Mouse (Mus musculus) kidney, postnatal 4 days (tissue): ENCODE data around the gene Sfi1.
"Not testable (repeated sequence)": the region's sequence is repeated elsewhere in the genome, so short reads cannot be mapped to it uniquely, and the experiment has no call there.

ENCODE experiments used
- DNase-seq, 2 experiments: peaks; one replicate each; pipeline ENCODE4 v3.0.0; 2021; ENCODE audit warnings: mixed read lengths in 2 of 2

The Sfi1 gene

GRCm38 (mm10) chr11:3173425-3174318, 19.6 kb downstream of the Sfi1 start:
- DNase-seq: peak; percentile 62 to 64

- not testable (repeated sequence) for DNase-seq
Measured at GRCm38 (mm10) chr11:3172526-3172925, 20.7 kb downstream of the Sfi1 start.

DNA sequence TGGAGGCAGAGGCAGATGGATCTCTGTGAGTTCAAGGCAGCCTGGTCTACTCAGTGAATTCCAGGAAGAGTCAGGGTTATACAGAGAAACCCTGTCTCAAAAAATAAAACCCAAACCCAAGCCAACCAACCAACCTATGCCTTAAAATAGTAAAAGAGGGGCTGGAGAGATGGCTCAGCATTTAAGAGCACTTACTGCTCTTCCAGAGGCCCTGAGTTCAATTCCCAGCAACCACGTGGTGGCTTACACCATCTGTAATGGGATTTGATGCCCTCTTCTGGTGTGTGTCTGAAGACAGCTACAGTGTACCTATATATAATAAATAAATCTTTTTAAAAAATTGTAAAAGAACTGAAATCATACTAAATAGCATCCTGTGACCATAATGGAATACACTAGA, 21.3 kb downstream of the Sfi1 start:
- peak; percentile 27 to 31 for DNase-seq

GRCm38 (mm10) chr11:3169042-3169441, 24.2 kb downstream of the Sfi1 start:
- peak; percentile 22 to 40 for DNase-seq

GRCm38 (mm10) chr11:3167571-3168001, 25.7 kb downstream of the Sfi1 start:
- peak; percentile 30 to 34 for DNase-seq

DNA sequence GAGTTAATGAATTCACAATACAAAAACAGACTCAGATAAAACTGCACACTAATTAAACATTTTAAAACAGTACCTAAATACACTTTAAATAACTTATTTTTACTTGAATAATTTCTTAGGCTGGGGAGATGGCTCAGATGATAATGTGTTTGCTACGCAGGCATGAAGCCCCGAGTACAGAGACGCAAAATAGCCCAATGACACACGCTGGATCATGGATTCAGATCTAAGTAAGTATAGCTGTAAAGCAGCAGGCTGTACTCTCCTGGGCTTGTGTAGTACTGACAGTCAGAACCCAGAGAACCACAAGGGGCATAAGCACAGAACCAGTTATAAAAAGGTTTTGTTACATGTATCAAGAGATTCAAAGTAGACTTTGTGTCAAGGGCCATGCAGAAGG, 26.1 kb downstream of the Sfi1 start:
- DNase-seq: not testable (repeated sequence)

DNA sequence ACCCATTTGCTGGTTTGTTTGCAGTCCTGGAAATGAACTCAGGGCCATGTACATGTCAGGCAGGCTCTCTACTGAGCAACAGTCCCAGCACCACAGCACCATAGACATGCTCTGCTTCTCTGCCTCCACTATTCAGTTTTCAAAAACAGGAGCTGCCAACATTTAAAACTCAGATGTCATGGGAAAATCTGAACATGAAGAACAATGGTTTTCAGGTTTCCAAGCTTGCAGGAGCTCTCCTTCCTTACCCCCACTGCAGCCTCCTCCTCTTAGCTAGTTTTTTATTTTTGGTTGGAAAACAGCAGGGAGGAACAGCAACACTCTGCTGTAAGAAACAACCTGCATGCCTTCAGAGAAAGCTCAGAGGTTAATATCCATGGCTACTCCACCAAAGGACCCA, 26.9 kb downstream of the Sfi1 start:
- DNase-seq: not testable (repeated sequence)

DNA sequence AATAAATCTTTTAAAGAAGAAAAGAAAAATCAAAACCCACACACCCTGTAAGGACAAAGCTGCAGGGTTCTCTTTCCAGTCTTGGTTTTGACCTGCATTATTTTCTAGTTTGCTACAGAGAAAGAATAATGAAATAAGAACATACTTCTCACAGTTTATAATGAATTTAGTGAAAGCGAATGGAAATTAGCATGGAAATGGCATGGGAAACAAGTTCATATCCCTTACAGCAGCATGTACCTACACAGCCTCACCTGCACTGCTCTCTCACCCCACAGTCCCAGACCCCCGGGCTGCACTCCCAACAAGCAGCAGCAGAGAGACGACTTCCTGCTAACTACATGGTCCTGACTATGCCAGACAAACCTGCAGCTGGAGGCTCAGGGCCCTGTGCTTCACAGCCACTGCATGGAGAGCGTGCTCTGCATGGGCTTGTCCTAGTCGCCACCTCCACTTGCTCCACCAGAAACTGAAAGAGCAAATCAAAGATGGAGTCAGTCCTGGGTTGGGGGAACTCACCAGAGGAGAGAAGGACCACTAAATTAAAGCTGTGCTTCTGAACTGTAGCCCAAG, 28.0 kb downstream of the Sfi1 start:
- not testable (repeated sequence) for DNase-seq

DNA sequence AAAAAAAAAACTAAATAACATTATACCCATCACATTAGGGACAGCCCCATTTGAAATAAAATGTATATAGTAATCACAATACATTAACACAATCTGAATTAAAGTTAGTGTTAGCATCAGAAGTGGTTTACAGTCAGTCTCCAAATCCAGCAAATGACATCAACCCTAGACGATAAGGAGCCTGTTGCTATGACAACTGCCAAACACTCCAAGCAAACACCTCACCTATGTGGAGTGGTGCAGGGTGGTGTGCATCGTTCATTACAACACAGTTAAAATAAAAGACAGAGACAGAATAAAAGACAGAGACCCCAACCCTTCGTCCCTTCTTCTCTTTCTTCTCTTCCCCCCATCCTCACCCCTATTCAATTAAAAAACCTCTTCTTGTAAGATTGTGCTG, 29.6 kb downstream of the Sfi1 start:
- DNase-seq: not testable (repeated sequence)

GRCm38 (mm10) chr11:3163122-3163521, 30.1 kb downstream of the Sfi1 start:
- DNase-seq: peak in 1 of 2 experiments; percentile 9

- DNase-seq: peak; percentile 42 to 52
Measured at GRCm38 (mm10) chr11:3162236-3162897, 30.9 kb downstream of the Sfi1 start.

GRCm38 (mm10) chr11:3161370-3161769, 31.9 kb downstream of the Sfi1 start:
- peak; percentile 31 to 49 for DNase-seq

- DNase-seq: not testable (repeated sequence)
Measured at GRCm38 (mm10) chr11:3158800-3159199, 34.5 kb downstream of the Sfi1 start.

DNA sequence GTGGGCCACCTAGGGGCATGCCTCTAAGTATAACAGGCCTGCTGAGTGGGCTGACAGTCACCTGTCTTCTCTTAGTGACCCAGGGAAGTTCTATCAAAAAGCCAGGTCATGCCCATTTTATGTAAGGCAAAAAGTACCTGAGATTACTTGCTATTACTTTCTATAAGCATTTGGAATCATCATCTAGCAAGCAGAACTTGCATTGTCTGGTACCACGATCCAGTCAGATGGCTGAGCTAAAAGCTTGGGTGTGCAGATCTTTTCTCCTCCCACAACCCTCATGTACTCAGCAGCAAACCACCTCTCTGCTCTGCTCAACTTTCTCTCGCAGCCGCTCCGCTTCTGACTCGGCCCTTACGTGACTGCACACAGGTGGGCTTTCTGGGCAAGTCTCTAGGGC, 35.3 kb downstream of the Sfi1 start:
- DNase-seq: not testable (repeated sequence)

- not testable (repeated sequence) for DNase-seq
Measured at GRCm38 (mm10) chr11:3156991-3157390, 36.3 kb downstream of the Sfi1 start.

DNA sequence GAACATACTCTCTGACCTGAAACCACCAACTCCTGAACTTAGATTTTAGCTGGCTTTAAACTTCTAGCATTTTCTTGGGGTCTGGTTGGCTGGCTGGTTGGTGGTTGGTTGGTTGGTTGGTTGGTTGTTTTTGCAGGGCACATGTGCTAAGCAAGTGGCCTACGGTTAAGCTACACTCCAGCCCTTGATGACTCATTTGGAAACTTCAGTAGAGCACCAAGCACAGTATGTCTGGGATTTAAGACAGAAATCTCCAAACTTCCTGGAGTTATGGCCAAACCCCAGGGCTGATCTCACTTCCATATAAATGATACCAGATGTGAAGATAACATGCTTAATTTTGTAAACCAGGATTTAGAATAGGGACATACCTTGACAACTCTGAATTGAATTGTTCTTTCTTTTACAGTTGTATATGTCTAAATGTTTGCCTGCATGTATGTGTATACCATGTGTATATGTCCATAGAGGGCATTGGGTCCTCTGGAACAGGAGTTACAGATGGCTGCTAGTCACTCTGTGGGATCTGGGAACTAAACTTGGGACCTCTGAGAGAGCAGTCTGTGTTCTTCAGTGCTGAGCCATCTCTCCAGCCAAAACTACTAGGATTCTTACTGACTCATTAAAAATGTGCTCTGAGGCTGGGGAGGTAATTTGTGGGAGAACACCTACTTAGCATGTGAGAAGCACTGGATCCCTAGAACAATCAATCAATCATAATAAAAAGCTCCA, 39.4 kb downstream of the Sfi1 start:
- peak; percentile 44 to 47 for DNase-seq

DNA sequence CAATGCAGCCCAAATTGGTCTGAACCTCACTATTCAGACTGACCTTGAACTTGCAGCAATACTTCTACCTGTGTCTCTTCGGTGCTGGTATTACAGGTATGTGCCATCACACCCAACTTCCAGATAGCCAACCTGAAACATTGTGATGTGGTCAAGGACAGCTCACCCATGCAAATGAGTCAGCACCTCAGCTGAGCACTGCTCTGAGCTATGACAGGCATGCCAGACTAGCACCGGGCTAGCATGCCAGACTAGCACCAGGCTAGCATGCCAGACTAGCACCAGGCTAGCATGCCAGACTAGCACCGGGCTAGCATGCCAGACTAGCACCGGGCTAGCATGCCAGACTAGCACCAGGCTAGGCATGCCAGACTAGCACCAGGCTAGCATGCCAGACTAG, 41.9 kb downstream of the Sfi1 start:
- DNase-seq: not testable (repeated sequence)

DNA sequence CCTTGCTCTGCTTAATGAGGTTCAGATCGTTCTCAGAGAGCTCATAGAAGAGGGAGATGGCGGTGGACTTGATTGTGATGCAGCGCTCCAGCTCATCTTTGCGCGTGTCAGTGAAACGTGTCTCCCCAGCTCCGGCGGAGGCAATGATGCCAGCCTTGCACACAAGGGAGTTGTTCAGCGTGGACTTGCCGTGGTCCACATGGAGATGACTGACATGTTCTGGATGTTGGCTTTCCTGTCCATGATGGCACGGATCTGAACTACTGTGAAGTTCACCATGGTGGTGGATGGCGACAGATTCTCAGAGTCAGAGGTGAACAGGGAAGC, 42.6 kb downstream of the Sfi1 start:
- not testable (repeated sequence) for DNase-seq

DNA sequence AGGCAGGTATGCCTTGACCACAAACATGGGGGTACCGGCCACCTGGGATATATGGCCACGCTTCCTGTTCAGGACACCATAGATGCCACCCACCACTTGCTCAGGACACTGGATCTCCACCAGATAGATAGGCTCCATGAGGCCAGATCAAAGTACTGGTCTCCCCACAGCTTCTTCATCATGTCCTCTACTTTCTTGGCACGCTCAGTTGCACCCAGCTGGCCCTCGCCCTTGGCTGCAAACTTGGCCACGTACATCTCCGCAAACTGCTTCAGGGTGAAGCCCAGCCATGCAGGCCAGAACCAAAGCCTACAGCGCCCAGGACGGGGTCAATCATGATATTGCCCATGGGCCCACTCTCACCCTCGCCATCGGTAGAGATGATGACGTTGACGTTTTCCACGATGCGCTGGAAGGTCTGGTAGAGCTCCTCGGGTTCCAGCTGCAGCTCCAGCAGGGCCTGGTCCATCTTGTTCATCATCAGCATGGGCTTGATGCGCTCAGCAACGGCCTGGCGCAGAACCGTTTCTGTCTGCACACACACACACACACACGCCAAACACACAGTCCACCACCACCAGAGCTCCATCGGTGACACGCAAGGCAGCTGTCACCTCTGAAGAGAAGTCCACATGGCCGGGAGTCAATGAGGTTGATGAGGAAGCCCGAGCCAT, 43.1 kb downstream of the Sfi1 start:
- DNase-seq: peak; percentile 49 to 60

GRCm38 (mm10) chr11:3149471-3149870, 43.8 kb downstream of the Sfi1 start:
- DNase-seq: peak in 1 of 2 experiments; percentile 42

GRCm38 (mm10) chr11:3146806-3147205, 46.5 kb downstream of the Sfi1 start:
- not testable (repeated sequence) for DNase-seq
